Mouse (Mus musculus) bone marrow, adult 2 months (tissue): ENCODE measurements around the gene Trub1.

Source experiments
- CTCF ChIP-seq: fragments of 200-500 bp; IDR thresholded peaks from 2 replicates; pipeline ENCODE4 v1.5.1; 2011; ENCODE audit warnings: low read length, control low read depth; ENCODE audit not compliant: control insufficient read depth, insufficient read depth
- POLR2A ChIP-seq: fragments of 200-500 bp; IDR thresholded peaks from 2 replicates; pipeline ENCODE4 v1.6.1; 2011; ENCODE audit warnings: low read depth, mild to moderate bottlenecking, control low read depth, low read length, borderline replicate concordance; ENCODE audit not compliant: control insufficient read depth

DNA sequence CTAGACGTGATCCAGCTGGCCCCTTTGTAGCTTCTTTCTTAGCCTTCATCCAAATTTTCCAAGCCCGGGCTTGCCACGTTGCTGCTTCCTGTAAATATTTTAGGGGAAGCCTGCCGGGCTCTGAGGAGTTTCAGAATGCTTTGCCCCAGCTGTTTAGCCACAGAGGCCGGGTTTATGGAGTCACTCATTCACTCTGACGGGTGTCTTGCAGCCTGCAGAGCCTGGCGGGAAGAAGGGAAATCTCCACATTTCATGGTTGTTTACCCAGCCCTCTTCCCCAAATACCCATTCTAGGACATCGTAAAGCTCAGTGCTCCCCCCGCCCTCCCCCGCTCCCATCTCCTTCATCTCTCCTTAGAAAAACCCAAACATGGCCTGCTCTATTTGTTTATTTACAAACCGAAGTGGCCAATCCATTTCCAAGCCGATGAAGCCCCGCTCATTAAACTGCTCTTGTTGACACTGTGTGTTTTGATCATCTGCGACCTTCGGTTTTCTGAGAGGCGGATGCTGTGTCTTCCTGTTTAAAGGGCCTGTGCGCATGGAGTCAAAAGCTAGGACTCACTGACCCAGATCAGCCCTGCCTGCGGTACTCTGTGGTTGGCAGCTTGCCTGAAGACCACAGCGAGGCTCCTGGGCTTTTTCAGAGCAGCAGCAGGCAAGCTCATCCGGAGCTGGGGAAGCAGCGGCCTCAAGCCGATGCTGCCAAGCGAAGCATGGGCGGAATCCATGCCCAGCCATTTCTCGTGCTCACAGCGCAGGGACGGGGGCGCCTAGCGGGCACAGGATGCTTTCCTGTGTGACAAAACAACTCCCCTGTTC lies 41.1 kb upstream of the Trub1 start:
- no peak; the same call in 1 of the 2 replicates for TF ChIP-seq POLR2A
- no peak for TF ChIP-seq CTCF
